Mouse (Mus musculus) CH12.LX (cell line): ENCODE measurements around the gene Stk32b.

Experiments
- CTCF ChIP-seq, 2 experiments: IDR thresholded peaks in 1 of 2; conservative IDR thresholded peaks in 1 of 2; 2 replicates each; pipeline ENCODE4 v1.5.1; 2011 to 2012; ENCODE audit warnings: low read depth in 2 of 2, low read length in 2 of 2, improper control_type of control experiment in 1 of 2, inconsistent platforms in 1 of 2, mild to moderate bottlenecking in 1 of 2, moderate library complexity in 1 of 2
- EP300 ChIP-seq: IDR thresholded peaks from 2 replicates; pipeline ENCODE4 v1.6.1; 2011; ENCODE audit warnings: low read length, improper control_type of control experiment
- ETS1 ChIP-seq: conservative IDR thresholded peaks from 2 replicates; pipeline ENCODE4 v1.6.1; 2012; ENCODE audit warnings: low read depth, mild to moderate bottlenecking, inconsistent platforms, low read length, improper control_type of control experiment, moderate library complexity
- KAT2A ChIP-seq: IDR thresholded peaks from 2 replicates; pipeline ENCODE4 v1.6.1; 2012; ENCODE audit warnings: low read length, improper control_type of control experiment, inconsistent platforms; ENCODE audit not compliant: insufficient replicate concordance
- MAFK ChIP-seq: IDR thresholded peaks from 2 replicates; pipeline ENCODE4 v1.6.1; 2011; ENCODE audit warnings: low read length, improper control_type of control experiment; ENCODE audit not compliant: insufficient replicate concordance
- POLR2AphosphoS2 ChIP-seq: IDR thresholded peaks from 2 replicates; pipeline ENCODE4 v1.6.1; 2011; ENCODE audit warnings: low read depth, low read length, improper control_type of control experiment
- RCOR1 ChIP-seq: conservative IDR thresholded peaks from 2 replicates; pipeline ENCODE4 v1.6.1; 2012; ENCODE audit warnings: low read depth, mild to moderate bottlenecking, inconsistent platforms, low read length, improper control_type of control experiment
- SIN3A ChIP-seq: IDR thresholded peaks from 2 replicates; pipeline ENCODE4 v1.6.1; 2012; ENCODE audit warnings: low read length, improper control_type of control experiment, inconsistent platforms
- SMC3 ChIP-seq: IDR thresholded peaks from 2 replicates; pipeline ENCODE4 v1.6.1; 2011; ENCODE audit warnings: low read depth, low read length, improper control_type of control experiment
- ZNF384 ChIP-seq: IDR thresholded peaks from 2 replicates; pipeline ENCODE4 v1.6.1; 2012; ENCODE audit warnings: low read depth, low read length, improper control_type of control experiment, inconsistent platforms

DNA sequence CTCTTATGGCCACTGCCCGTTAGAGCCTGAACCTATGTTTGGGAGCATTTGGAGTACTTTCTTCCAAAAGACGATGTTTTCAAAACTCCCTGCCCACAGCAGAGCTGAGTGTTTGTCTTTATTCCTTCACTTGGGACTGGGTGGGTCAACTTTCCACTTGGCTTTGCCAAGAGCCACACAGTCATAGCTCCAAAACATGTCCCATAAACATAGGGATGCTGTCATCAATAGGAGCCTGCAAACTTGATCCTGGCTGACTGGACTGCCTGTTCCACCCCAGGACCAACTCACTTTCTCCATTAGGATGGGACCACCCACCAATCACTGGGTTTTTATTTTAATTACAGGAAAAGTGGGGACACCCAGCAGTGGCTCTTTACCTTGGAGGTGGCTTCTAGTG lies 13.8 kb upstream of the Stk32b start:
- TF ChIP-seq SMC3 (no peak), ETS1 (no peak), CTCF (conservative IDR thresholded peaks at IDR 0.05 in 1 of 2, IDR thresholded peaks at IDR 0.05 in 1 of 2; ENCODE audit: low read depth in 2 of 2, low read length in 2 of 2) (no peak), EP300 (no peak), SIN3A (no peak), KAT2A (no peak), POLR2AphosphoS2 (no peak), RCOR1 (no peak), ZNF384 (no peak), MAFK (no peak)
